Mouse (Mus musculus) induced T-regulatory cell, adult 2 months (primary cell): ENCODE measurements around the gene Prkce.
"Not testable (repeated sequence)": the region's sequence is repeated elsewhere in the genome, so short reads cannot be mapped to it uniquely, and the experiment has no call there.

ENCODE experiments used
- DNase-seq: peaks from one replicate; pipeline ENCODE4 v3.0.0-alpha.2; 2012; ENCODE audit warnings: low read depth

Prkce gene

DNA sequence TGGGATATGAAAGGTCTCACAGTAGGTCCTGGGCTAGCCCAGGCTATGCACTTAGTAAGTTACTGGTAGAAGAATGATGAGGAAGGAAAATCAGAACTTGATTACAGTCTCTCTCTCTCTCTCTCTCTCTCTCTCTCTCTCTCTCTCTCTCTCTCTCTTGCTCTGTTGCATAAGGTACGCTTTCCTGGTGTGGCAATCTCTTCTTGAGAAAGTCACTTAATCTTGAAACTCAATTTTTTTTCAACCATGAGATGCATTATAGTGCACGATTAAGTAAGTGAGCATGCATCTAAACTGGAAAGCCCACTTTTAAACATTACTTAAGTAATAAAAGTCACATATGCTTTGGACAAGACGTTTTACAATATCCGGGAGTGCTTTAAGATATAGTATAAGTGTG is 285.3 kb downstream of the Prkce start:
- DNase-seq: no peak

DNA sequence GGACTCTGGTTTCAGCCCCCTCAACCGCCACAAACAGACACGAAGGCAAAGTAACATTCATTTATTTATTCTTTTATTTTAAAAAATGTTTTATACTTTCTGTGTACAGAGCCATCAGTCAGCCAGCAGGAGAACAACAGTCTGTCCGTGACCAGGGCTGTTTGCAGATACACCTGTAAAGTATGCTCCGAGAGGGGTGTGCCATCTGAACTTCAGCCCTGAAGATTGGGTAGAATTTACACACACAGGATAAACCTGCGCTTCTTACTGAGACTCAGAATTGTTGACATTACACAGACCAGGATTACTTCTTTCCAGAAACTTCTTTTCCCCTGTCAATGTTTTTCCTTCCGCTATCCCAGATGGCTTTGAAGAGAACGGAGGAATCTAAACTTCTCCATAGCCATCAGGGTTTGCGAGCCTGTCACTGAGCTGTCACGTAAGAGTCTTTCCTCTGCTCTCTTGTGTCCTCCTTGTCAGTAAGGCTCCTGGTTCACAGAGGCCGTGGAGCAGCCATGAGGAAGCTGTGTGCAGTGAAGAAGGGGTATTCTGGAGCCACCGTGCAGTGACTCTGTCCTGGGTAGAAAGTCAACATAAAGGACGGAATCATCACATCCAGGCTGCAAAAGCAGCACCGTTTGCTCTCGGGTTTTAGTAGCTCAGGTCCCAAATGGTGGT is 286.2 kb downstream of the Prkce start:
- DNase-seq: no peak

DNA sequence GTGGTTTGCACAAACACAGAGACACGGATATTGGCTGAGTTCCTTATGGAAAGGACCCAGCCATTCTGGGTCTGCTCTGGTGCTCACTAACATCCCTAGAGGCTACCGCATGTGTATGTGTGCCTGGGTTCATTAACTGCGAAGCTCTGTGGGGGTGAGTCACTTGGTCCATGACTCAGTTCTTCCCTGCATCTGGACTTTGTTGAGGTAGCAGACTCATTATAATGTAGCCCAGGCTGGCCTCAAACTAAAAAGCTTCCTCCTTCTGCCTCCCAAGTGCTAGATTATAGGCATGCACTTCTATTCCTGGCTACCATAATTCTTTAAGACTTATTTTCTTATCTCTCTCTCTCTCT is 286.7 kb downstream of the Prkce start:
- DNase-seq: no peak

DNA sequence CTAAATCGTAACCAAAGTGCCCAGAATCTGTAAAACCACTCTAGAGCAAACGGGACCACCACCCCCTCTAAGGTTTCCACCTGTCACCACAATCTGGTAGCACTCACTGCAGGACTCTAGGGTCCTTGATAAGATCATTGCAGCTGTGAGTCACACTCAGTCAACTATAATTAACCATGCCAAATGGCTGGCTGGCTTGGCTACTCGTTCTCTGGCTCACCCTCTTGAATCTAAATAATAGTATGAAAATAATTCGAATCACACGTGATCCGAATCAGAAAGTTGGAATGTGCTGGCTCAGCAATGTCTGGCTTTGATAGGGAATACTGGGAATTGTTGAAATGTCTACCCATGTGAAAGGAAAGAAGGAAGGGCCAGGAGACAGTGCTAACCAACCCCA is 288.9 kb downstream of the Prkce start:
- no peak for DNase-seq

GRCm38 (mm10) chr17:86458302-86458980 is 290.9 kb downstream of the Prkce start:
- DNase-seq: no peak

DNA sequence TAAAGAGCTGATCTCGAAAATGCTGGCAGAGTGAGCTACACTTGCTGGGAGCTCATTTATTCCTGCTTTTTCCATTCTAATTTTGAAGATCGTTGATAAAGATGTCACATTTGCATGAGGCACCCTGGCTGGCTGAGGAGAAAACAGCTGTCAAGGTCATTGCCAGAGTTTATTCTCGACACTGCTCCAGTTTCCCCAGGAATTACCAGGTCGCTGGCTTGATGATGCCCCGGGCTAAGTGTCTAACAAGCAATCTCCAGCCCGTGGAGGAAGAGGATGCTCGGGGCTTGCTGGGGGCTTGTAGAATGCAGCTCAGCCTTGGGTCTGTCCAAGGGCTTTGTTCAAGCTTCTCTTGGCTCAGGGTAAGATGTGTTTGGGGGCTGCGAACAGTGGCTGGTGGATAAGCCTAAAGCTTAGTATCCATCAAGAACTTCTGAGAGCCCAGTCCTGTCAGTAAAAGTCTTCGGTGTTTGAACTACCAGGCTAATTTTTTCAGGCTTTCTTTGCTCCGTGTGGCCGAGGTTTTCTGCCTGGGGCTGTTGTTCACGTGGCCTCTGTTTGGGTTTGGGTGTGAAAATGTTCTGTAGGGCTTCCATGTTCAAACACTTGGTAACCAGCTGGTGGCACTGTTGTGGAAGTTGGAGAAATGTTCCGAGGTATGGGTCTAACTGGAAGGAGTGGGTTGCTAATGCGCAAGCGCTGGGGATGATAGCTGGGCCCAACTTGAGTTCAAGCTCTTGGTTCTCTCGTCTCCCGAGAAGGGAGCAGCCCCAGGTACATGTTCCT is 293.3 kb downstream of the Prkce start:
- DNase-seq: no peak

DNA sequence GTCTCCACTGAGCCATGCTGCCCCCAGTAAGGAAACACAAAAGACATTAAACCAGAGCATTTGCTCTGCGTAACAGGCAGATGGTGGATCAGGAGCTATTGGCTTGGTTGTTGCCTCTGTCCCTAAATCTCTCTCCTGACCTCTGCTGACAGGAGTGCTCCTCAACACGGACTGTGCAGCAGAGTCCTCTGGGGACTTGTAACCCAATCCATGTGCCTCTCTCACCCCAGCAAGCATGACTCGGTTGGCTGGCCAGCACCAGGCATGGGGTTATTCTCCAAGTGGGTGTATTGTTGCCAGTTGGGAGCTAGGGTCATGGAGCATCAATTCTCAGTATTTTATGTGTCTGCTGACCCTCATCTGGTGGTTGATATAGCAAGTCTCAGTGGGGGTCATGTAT is 295.8 kb downstream of the Prkce start:
- DNase-seq: no peak

GRCm38 (mm10) chr17:86464197-86464596 is 296.6 kb downstream of the Prkce start:
- DNase-seq: no peak

- DNase-seq: no peak
Measured at GRCm38 (mm10) chr17:86464689-86465363, 297.2 kb downstream of the Prkce start.

DNA sequence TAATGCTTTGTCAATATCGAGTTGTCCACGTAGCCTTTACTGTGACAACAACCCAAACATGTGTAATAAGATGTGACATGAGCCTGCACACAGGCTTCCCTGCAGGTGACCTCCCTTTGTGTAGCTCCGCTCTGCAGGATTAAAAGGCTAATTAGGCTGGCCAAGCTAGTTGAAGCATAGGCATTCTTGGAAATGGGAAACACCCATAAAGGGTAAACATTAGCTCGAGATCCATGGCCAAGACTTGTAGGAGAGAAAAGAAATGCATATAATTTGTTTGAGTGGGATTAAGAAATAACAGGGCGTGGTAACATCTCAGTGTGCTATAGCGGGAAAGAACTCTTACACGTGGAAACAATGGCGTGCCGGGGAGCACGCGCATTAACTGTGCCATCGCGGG is 298.3 kb downstream of the Prkce start:
- DNase-seq: no peak

DNA sequence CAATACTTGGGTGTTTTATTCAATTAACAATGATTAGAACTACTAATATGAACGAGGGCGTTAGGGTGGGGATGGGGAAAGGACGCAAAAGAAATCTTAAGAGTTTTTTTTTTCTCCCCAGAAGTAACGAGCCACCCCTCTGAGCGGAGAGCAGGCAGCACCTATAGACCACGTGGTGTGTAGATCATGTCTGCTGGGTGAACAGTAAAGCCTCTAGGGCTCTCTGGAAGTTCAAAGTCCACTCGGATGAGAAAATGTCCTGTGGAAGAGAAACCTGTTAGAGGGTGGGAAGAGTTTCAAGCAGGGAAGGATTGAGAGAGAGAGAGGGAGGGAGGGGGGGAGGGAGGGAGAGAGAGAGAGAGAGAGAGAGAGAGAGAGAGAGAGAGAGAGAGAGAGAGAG is 298.8 kb downstream of the Prkce start:
- DNase-seq: no peak

- DNase-seq: no peak
Measured at GRCm38 (mm10) chr17:86466871-86467270, 299.3 kb downstream of the Prkce start.

GRCm38 (mm10) chr17:86467291-86467898 is 299.8 kb downstream of the Prkce start:
- DNase-seq: no peak

DNA sequence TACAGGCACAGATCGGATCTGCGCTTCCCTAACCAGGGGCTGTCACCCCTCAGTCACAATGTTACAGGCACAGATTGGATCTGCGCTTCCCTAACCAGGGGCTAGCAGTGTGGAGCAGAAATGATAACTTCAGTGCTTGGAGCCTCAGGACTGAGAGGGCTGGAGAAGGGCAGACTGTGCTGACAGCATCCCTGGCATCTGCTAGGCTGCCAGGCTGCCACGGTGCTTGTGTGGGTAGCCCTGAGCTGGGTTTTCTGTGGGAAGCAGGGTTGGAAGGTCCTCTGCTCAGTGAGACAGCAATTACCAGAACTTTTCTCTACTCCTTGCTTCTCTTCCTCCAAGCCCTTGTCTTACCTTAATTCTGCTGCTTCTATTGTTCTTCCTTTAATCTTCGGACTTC is 300.4 kb downstream of the Prkce start:
- DNase-seq: no peak

DNA sequence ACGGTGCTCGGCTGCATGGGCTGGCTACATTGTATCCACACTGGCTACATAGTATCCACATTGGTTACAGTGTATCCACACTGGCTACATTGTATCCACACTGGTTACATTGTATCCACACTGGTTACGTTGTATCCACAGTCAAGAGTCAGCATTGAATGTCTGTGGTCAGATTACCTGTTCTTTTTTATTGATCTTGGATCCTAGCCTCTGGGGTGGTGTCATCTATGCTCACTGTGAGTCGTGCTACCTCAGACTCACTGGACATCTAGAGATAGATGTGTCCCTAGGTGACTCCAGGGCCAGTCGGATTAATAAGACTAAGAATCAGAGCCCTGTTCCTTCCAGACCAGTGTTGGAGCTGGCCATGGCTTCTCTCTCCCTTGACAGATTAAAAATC is 302.6 kb downstream of the Prkce start:
- no peak for DNase-seq

- DNase-seq: peak; percentile 75
Measured at GRCm38 (mm10) chr17:86471684-86472083, 304.1 kb downstream of the Prkce start.

- DNase-seq: no peak
Measured at GRCm38 (mm10) chr17:86476674-86477073, 309.1 kb downstream of the Prkce start.

- DNase-seq: not testable (repeated sequence)
Measured at GRCm38 (mm10) chr17:86477401-86477800, 309.8 kb downstream of the Prkce start.

- no peak for DNase-seq
Measured at GRCm38 (mm10) chr17:86479406-86479805, 311.8 kb downstream of the Prkce start.

DNA sequence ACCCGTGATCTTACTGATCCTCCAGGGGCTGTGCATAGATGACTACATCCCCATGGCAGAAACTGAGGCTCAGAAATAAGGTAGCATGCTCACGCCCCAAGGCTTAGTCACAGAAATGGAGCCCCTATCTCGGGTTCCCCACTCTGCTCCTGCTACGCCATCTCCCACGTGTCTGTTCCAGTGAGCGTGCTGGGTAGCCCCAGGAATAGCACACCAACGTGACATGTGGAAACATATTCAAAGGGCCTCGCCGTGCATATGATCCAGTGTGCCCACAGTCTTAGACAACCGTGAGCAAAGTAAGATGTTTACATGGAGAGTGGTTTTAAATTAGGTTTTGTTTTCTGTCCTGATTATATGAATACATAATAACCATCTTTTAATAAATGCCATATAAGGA is 315.1 kb downstream of the Prkce start:
- DNase-seq: no peak

DNA sequence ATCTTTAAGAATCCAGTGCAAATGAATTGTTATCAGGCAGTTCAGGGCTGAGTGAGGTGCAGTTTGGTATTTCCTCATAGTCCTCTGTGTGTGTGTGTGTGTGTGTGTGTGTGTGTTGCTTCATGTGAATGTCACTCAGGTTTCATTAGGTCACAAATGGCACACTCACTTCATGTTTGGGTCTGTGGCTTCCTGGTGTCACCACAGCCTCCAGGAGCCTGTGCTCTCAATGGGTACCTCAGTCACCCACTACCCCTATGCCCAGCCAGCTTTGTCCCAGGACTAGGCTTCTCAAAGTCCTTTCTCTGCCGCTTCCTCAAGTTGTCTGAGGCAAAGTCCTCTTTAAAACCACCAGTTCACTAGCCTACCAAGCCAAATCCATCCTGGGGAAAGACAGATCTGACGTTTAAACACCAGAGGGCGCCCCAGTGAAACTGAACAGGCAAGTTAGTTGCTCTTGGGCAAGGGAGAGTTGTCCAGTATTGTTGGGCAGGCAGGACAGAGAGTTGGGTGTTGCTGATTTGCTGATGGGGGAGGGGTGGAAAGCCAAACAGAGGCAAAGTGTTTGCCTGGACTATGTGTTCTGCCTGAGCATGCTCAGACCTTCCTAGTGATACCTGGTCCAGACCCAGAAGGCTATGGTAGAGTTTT is 316.6 kb downstream of the Prkce start:
- DNase-seq: peak; percentile 72

DNA sequence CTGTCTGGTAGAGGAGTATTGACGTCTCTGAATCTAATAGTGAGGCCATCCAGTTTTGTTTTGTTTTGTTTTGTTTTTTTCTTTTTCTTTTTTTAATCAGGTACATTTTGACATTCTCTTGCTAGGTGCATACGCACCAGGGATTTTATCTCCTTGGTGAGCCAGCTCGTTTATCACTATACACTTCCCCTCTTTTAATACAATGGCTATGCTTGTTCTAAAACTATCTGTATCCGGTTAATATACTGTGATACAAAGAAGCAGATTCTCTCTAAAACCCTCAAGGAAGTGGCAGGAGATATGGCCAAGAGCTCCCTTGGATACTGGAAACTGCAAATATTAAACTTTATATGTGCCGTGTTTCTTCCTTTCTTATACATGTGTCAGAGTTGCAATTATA is 319.1 kb downstream of the Prkce start:
- DNase-seq: no peak
